Mouse (Mus musculus) kidney, embryonic 16.5 days (tissue): Measurements from ENCODE around the gene Arsk. TPM values are rescaled to one million over a fixed set of nuclear protein-coding genes. Genes with fewer than 3 reads are reported as not detected.

ENCODE experiments used
- ATAC-seq: fragments of 200-750 bp; cut with Nextera tagmentation; 2 replicates; pipeline ENCODE4 v1.8.0; 2017; ENCODE audit warnings: moderate TSS enrichment; ENCODE audit not compliant: low FRiP score, low TSS enrichment
- H3K27ac ChIP-seq: fragments of 300-500 bp; sonication (generic); 2 replicates; pipeline ENCODE4 v1.5.1; 2014; ENCODE audit warnings: low read length
- H3K27me3 ChIP-seq: fragments of 300-500 bp; sonication (generic); 2 replicates; pipeline ENCODE4 v1.6.1; 2014; ENCODE audit warnings: low read length, control low read depth, mixed read lengths; ENCODE audit not compliant: insufficient read depth
- H3K36me3 ChIP-seq: fragments of 300-500 bp; sonication (generic); 2 replicates; pipeline ENCODE4 v1.6.1; 2014; ENCODE audit warnings: low read length, control low read depth, mixed read lengths; ENCODE audit not compliant: insufficient read depth
- H3K4me1 ChIP-seq: fragments of 300-500 bp; sonication (generic); 2 replicates; pipeline ENCODE4 v1.6.1; 2014; ENCODE audit warnings: low read length, control low read depth, mixed read lengths; ENCODE audit not compliant: insufficient read depth
- H3K4me2 ChIP-seq: fragments of 300-500 bp; sonication (generic); replicated peaks from 2 replicates; pipeline ENCODE4 v1.6.1; 2014; ENCODE audit warnings: low read depth, low read length
- H3K4me3 ChIP-seq: fragments of 300-500 bp; sonication (generic); 2 replicates; pipeline ENCODE4 v1.5.1; 2014; ENCODE audit warnings: mild to moderate bottlenecking, low read length
- H3K9ac ChIP-seq: fragments of 300-500 bp; sonication (generic); replicated peaks from 2 replicates; pipeline ENCODE4 v1.6.1; 2014; ENCODE audit warnings: low read length
- H3K9me3 ChIP-seq: fragments of 300-500 bp; sonication (generic); 2 replicates; pipeline ENCODE4 v1.6.1; 2016; ENCODE audit warnings: low read length, control low read depth
- WGBS: fragments of 180-500 bp; shearing (Covaris S2); extraction: QIAGEN DNeasy Blood & Tissue Kit; methylation state at CpG from one replicate; pipeline ENCODE4 v1.1.7; 2014; 5-methylcytosine and 5-hydroxymethylcytosine counted together
- polyA plus RNA-seq: library from polyadenylated mRNA; unstranded; fragments of >200 nt; fragmentation: Nextera tagmentation; extraction: Ambion mirVana; gene quantifications from 2 replicates; pipeline ENCODE4 v1.2.1, GENCODE M21; 2015

Gene Arsk
- polyA plus RNA-seq, 1 experiment from 2014 or later = 11.0 TPM

GRCm38 (mm10) chr13:76064363-76064945 lies 34.0 kb downstream of the Arsk start:
- WGBS = 75% methylated on average over 13 of the region's 13 CpGs
- no peak overlapping the region for H3K27ac ChIP-seq
- ATAC-seq = peak; percentile 76

GRCm38 (mm10) chr13:76063548-76063947 lies 34.9 kb downstream of the Arsk start:
- peaks cover 4% of the 10 kb centered on the region; the same call in 1 of the 2 replicates for H3K36me3 ChIP-seq
- H3K9ac ChIP-seq = no peak overlapping the region
- H3K27ac ChIP-seq = no peak overlapping the region
- no peaks in the 10 kb centered on the region for H3K9me3 ChIP-seq
- no peak for ATAC-seq
- H3K4me1 ChIP-seq = no peaks in the 10 kb centered on the region
- 61% methylated on average over 4 of the region's 4 CpGs for WGBS
- no peak overlapping the region for H3K4me3 ChIP-seq
- no peak overlapping the region for H3K4me2 ChIP-seq
- no peaks in the 10 kb centered on the region for H3K27me3 ChIP-seq

More at GRCm38 (mm10) chr13:76064363-76064945, 34.0 kb downstream of the Arsk start:
- no peaks in the 10 kb centered on the region for H3K4me1 ChIP-seq
- H3K27me3 ChIP-seq = no peaks in the 10 kb centered on the region
- no peak overlapping the region for H3K4me3 ChIP-seq
- no peak overlapping the region for H3K4me2 ChIP-seq
- H3K9me3 ChIP-seq = no peaks in the 10 kb centered on the region
- no peak overlapping the region for H3K9ac ChIP-seq
- peaks cover 4% of the 10 kb centered on the region; the same call in 1 of the 2 replicates for H3K36me3 ChIP-seq

GRCm38 (mm10) chr13:76062569-76062968 lies 35.9 kb downstream of the Arsk start:
- no peak overlapping the region for H3K4me2 ChIP-seq
- H3K36me3 ChIP-seq = peaks cover 4% of the 10 kb centered on the region; the same call in 1 of the 2 replicates
- WGBS = 87% methylated on average over 3 of the region's 3 CpGs
- no peaks in the 10 kb centered on the region for H3K4me1 ChIP-seq
- H3K9ac ChIP-seq = no peak overlapping the region
- H3K27me3 ChIP-seq = peaks cover 7% of the 10 kb centered on the region
- H3K4me3 ChIP-seq = no peak overlapping the region
- no peaks in the 10 kb centered on the region for H3K9me3 ChIP-seq
- ATAC-seq = no peak
- H3K27ac ChIP-seq = no peak overlapping the region

GRCm38 (mm10) chr13:76062126-76062525 lies 36.3 kb downstream of the Arsk start:
- Histone ChIP-seq H3K9ac (no peak overlapping the region), H3K4me2 (no peak overlapping the region), H3K36me3 (peaks cover 4% of the 10 kb centered on the region; the same call in 1 of the 2 replicates), H3K27ac (no peak overlapping the region), H3K4me1 (no peaks in the 10 kb centered on the region), H3K4me3 (no peak overlapping the region), H3K9me3 (no peaks in the 10 kb centered on the region), H3K27me3 (peaks cover 12% of the 10 kb centered on the region)
- ATAC-seq = no peak
- 84% methylated on average over 3 of the region's 3 CpGs for WGBS

GRCm38 (mm10) chr13:76059591-76059990 lies 38.9 kb downstream of the Arsk start:
- Histone ChIP-seq H3K27me3 (peaks cover 33% of the 10 kb centered on the region), H3K4me3 (no peak overlapping the region), H3K9ac (no peak overlapping the region), H3K4me1 (peaks cover 17% of the 10 kb centered on the region), H3K27ac (no peak overlapping the region), H3K4me2 (no peak overlapping the region), H3K36me3 (peaks cover 4% of the 10 kb centered on the region; the same call in 1 of the 2 replicates), H3K9me3 (no peaks in the 10 kb centered on the region)
- ATAC-seq = no peak
- 73% methylated on average over 4 of the region's 4 CpGs for WGBS

- Histone ChIP-seq H3K27ac (no peak overlapping the region), H3K4me1 (peaks cover 17% of the 10 kb centered on the region), H3K36me3 (no peaks in the 10 kb centered on the region), H3K4me2 (peak overlapping the region; percentile 94; the same call in 1 of the 2 replicates), H3K27me3 (peaks cover 46% of the 10 kb centered on the region), H3K9ac (no peak overlapping the region), H3K9me3 (no peaks in the 10 kb centered on the region), H3K4me3 (no peak overlapping the region)
- ATAC-seq = no peak
- 59% methylated on average over 10 of the region's 10 CpGs for WGBS
These were observed 41.0 kb downstream of the Arsk start for GRCm38 (mm10) chr13:76057267-76058069.

GRCm38 (mm10) chr13:76056896-76057266 lies 41.6 kb downstream of the Arsk start, which contains the start of gene Gpr150:
Gpr150 (minus strand) TSS chr13:76056996.
- peak within 1 kb of the TSS; percentile 58 for H3K9ac ChIP-seq
- no peaks in the 10 kb centered on the region for H3K9me3 ChIP-seq
- peak within 1 kb of the TSS; percentile 48 for H3K4me3 ChIP-seq
- ATAC-seq = no peak
- no peaks in the 10 kb centered on the region for H3K36me3 ChIP-seq
- no peak within 1 kb of the TSS for H3K27ac ChIP-seq
- WGBS = 13% methylated on average over 10 of the region's 10 CpGs
- H3K27me3 ChIP-seq = peaks cover 46% of the 10 kb centered on the region
- peaks cover 17% of the 10 kb centered on the region for H3K4me1 ChIP-seq
- H3K4me2 ChIP-seq = peak within 1 kb of the TSS; percentile 94

- Histone ChIP-seq H3K4me1 (peaks cover 17% of the 10 kb centered on the region), H3K4me3 (peak overlapping the region; percentile 48), H3K27ac (no peak overlapping the region), H3K9me3 (no peaks in the 10 kb centered on the region), H3K4me2 (peak overlapping the region; percentile 94), H3K27me3 (peaks cover 46% of the 10 kb centered on the region), H3K36me3 (no peaks in the 10 kb centered on the region), H3K9ac (peak overlapping the region; percentile 58)
- under 1% methylated on average over 34 of the region's 34 CpGs for WGBS
- peak; percentile 92 for ATAC-seq
These were observed 42.2 kb downstream of the Arsk start for GRCm38 (mm10) chr13:76056261-76056724.

- Histone ChIP-seq H3K9me3 (no peaks in the 10 kb centered on the region), H3K9ac (peak overlapping the region; percentile 58), H3K4me2 (peak overlapping the region; percentile 94), H3K36me3 (no peaks in the 10 kb centered on the region), H3K4me1 (peaks cover 17% of the 10 kb centered on the region), H3K4me3 (peak overlapping the region; percentile 48), H3K27ac (no peak overlapping the region), H3K27me3 (peaks cover 46% of the 10 kb centered on the region)
- ATAC-seq = peak; percentile 79
- under 1% methylated on average over 59 of the region's 59 CpGs for WGBS
These were observed 42.8 kb downstream of the Arsk start for GRCm38 (mm10) chr13:76055391-76056232.
